Mouse (Mus musculus): ENCODE data around the gene Mxi1.

- TF ChIP-seq CTCF (IDR thresholded peaks at IDR 0.05; ENCODE audit: extremely low read depth, insufficient read depth, insufficient read length, insufficient replicate concordance) (peak; percentile 25; the same call in 1 of the 2 replicates), POLR2A (IDR thresholded peaks at IDR 0.05; ENCODE audit: low read depth, low read length) (no peak)
Measured at GRCm38 (mm10) chr19:53422358-53423308, 112.3 kb downstream of the Mxi1 start.

Data from spleen, adult 2 months (tissue).